Mouse (Mus musculus) kidney, postnatal 0 days (tissue): ENCODE data around the gene Zfp831. TPM values are rescaled to one million over a fixed set of nuclear protein-coding genes. Genes with fewer than 3 reads are reported as not detected.

Experiments used
- ATAC-seq: fragments of 200-750 bp; cut with Nextera tagmentation; replicated peaks from 2 replicates; pipeline ENCODE4 v1.8.0; 2017; ENCODE audit warnings: low read depth, moderate number of reproducible peaks, moderate TSS enrichment, moderate library complexity; ENCODE audit not compliant: low FRiP score
- DNase-seq: peaks from one replicate; pipeline ENCODE4 v3.0.0-alpha.2; 2016; ENCODE audit warnings: low spot score
- H3K27ac ChIP-seq: fragments of 300-500 bp; sonication (generic); 2 replicates; pipeline ENCODE4 v1.5.1; 2014; ENCODE audit warnings: mild to moderate bottlenecking
- H3K27me3 ChIP-seq: fragments of 300-500 bp; sonication (generic); 2 replicates; pipeline ENCODE4 v1.6.1; 2014; ENCODE audit warnings: low read length, mixed read lengths; ENCODE audit not compliant: insufficient read depth
- H3K36me3 ChIP-seq: fragments of 300-500 bp; sonication (generic); 2 replicates; pipeline ENCODE4 v1.6.1; 2014; ENCODE audit warnings: low read length, mixed read lengths; ENCODE audit not compliant: insufficient read depth
- H3K4me1 ChIP-seq: fragments of 300-500 bp; sonication (generic); replicated peaks from 2 replicates; pipeline ENCODE4 v1.6.1; 2014; ENCODE audit warnings: antibody characterized with exemption, low read length, mixed read lengths; ENCODE audit not compliant: insufficient read depth
- H3K4me2 ChIP-seq: fragments of 300-500 bp; sonication (generic); 2 replicates; pipeline ENCODE4 v1.6.1; 2014; ENCODE audit warnings: mild to moderate bottlenecking, low read length, moderate library complexity, mixed read lengths
- H3K4me3 ChIP-seq: fragments of 300-500 bp; sonication (generic); replicated peaks from 2 replicates; pipeline ENCODE4 v1.5.1; 2014; ENCODE audit warnings: low read depth, low read length
- H3K9ac ChIP-seq: fragments of 300-500 bp; sonication (generic); 2 replicates; pipeline ENCODE4 v1.6.1; 2014; ENCODE audit warnings: low read depth, low read length
- H3K9me3 ChIP-seq: fragments of 300-500 bp; sonication (generic); replicated peaks from 2 replicates; pipeline ENCODE4 v1.6.1; 2016; ENCODE audit warnings: low read length, inconsistent platforms, mixed read lengths
- CTCF ChIP-seq: IDR thresholded peaks from 2 replicates; pipeline ENCODE4 v1.5.1; 2016; ENCODE audit warnings: antibody characterized with exemption, low read depth, mild to moderate bottlenecking, moderate library complexity
- WGBS: fragments of 180-500 bp; shearing (Covaris S2); extraction: QIAGEN DNeasy Blood & Tissue Kit; methylation state at CpG from one replicate; pipeline ENCODE4 v1.1.7; 2014; 5-methylcytosine and 5-hydroxymethylcytosine counted together
- polyA plus RNA-seq: library from polyadenylated mRNA; unstranded; fragments of >200 nt; fragmentation: Nextera tagmentation; extraction: Ambion mirVana; gene quantifications from 2 replicates; pipeline ENCODE4 v1.2.1, GENCODE M21; 2015

The Zfp831 gene
- polyA plus RNA-seq, 1 experiment from 2014 or later = not detected

GRCm38 (mm10) chr2:174735270-174735669 lies 91.9 kb downstream of the Zfp831 start:
- H3K4me3 ChIP-seq = no peak overlapping the region
- H3K36me3 ChIP-seq = no peaks in the 10 kb centered on the region

GRCm38 (mm10) chr2:174747182-174747581 lies 103.8 kb downstream of the Zfp831 start:
- no peak overlapping the region for H3K4me2 ChIP-seq
- no peak overlapping the region for H3K4me3 ChIP-seq
- TF ChIP-seq CTCF = no peak
- no peak overlapping the region for H3K27ac ChIP-seq
- 83% methylated on average over 1 of the region's 1 CpGs for WGBS
- H3K9me3 ChIP-seq = no peaks in the 10 kb centered on the region
- no peak for ATAC-seq
- no peak for DNase-seq
- no peaks in the 10 kb centered on the region for H3K27me3 ChIP-seq
- no peak overlapping the region for H3K9ac ChIP-seq
- H3K4me1 ChIP-seq = no peaks in the 10 kb centered on the region
- no peaks in the 10 kb centered on the region for H3K36me3 ChIP-seq

More at GRCm38 (mm10) chr2:174735270-174735669, 91.9 kb downstream of the Zfp831 start:
- Histone ChIP-seq H3K4me1 (no peaks in the 10 kb centered on the region), H3K9me3 (no peaks in the 10 kb centered on the region), H3K27ac (no peak overlapping the region), H3K27me3 (no peaks in the 10 kb centered on the region), H3K9ac (no peak overlapping the region), H3K4me2 (no peak overlapping the region)
- ATAC-seq (no peak), DNase-seq (no peak)
- no peak for TF ChIP-seq CTCF
- WGBS = 92% methylated on average over 1 of the region's 1 CpGs

GRCm38 (mm10) chr2:174748381-174748780 lies 105.0 kb downstream of the Zfp831 start:
- no peaks in the 10 kb centered on the region for H3K27me3 ChIP-seq
- WGBS = 72% methylated on average over 8 of the region's 8 CpGs
- no peaks in the 10 kb centered on the region for H3K36me3 ChIP-seq
- TF ChIP-seq CTCF = no peak
- H3K4me2 ChIP-seq = no peak overlapping the region
- ATAC-seq (no peak), DNase-seq (no peak)
- H3K9me3 ChIP-seq = no peaks in the 10 kb centered on the region
- no peak overlapping the region for H3K27ac ChIP-seq
- no peak overlapping the region for H3K9ac ChIP-seq
- no peak overlapping the region for H3K4me3 ChIP-seq
- H3K4me1 ChIP-seq = no peaks in the 10 kb centered on the region

GRCm38 (mm10) chr2:174753197-174753596 lies 109.9 kb downstream of the Zfp831 start:
- 94% methylated on average over 1 of the region's 1 CpGs for WGBS
- H3K4me3 ChIP-seq = no peak overlapping the region

GRCm38 (mm10) chr2:174754231-174754630 lies 110.9 kb downstream of the Zfp831 start:
- Histone ChIP-seq H3K27ac (no peak overlapping the region), H3K4me1 (no peaks in the 10 kb centered on the region), H3K36me3 (no peaks in the 10 kb centered on the region), H3K9ac (no peak overlapping the region), H3K9me3 (no peaks in the 10 kb centered on the region), H3K4me2 (no peak overlapping the region), H3K4me3 (no peak overlapping the region), H3K27me3 (no peaks in the 10 kb centered on the region)
- ATAC-seq (no peak), DNase-seq (no peak)
- no peak for TF ChIP-seq CTCF
- whole genome bisulfite sequencing = 62% methylated on average over 1 of the region's 1 CpGs

More at GRCm38 (mm10) chr2:174753197-174753596, 109.9 kb downstream of the Zfp831 start:
- H3K4me2 ChIP-seq = no peak overlapping the region
- ATAC-seq (no peak), DNase-seq (no peak)
- no peaks in the 10 kb centered on the region for H3K9me3 ChIP-seq
- H3K27me3 ChIP-seq = no peaks in the 10 kb centered on the region
- no peak overlapping the region for H3K27ac ChIP-seq
- TF ChIP-seq CTCF = no peak
- no peaks in the 10 kb centered on the region for H3K36me3 ChIP-seq
- no peak overlapping the region for H3K9ac ChIP-seq
- H3K4me1 ChIP-seq = no peaks in the 10 kb centered on the region

- Histone ChIP-seq H3K9ac (no peak overlapping the region), H3K27ac (no peak overlapping the region), H3K27me3 (no peaks in the 10 kb centered on the region), H3K4me3 (no peak overlapping the region), H3K36me3 (no peaks in the 10 kb centered on the region), H3K9me3 (no peaks in the 10 kb centered on the region), H3K4me2 (no peak overlapping the region), H3K4me1 (no peaks in the 10 kb centered on the region)
- TF ChIP-seq CTCF = no peak
- 75% methylated on average over 4 of the region's 4 CpGs for WGBS
- ATAC-seq (no peak), DNase-seq (no peak)
Observed at GRCm38 (mm10) chr2:174759189-174759588, 115.9 kb downstream of the Zfp831 start.

Other genes starting within 250 kb of the Zfp831 start
- gene Nelfcd, start 227.7 kb upstream of the Zfp831 start, polyA plus RNA-seq = 69.6 and 79.0 TPM in 2 replicates
- gene Ctsz, start 204.5 kb upstream of the Zfp831 start, polyA plus RNA-seq = 131 and 132 TPM in 2 replicates
- gene Tubb1, start 192.8 kb upstream of the Zfp831 start, polyA plus RNA-seq = 0.32 and 0.41 TPM in 2 replicates
- gene Atp5e, start 179.4 kb upstream of the Zfp831 start, polyA plus RNA-seq = 1,098 and 1,156 TPM in 2 replicates
- gene Prelid3b, start 170.5 kb upstream of the Zfp831 start, polyA plus RNA-seq = 98.9 and 105 TPM in 2 replicates
- 10.0 and 10.7 TPM in 2 replicates for gene Edn3, start 117.1 kb downstream of the Zfp831 start, polyA plus RNA-seq